Mouse (Mus musculus): ENCODE measurements at regions not wholly inside any gene's neighbourhood (a gene's known extent, or its start where the extent isn't known, plus 50 kb on each side); places are given as distances from the start of the nearest gene placed in this dataset.
"Not testable (repeated sequence)": the region's sequence is repeated elsewhere in the genome, so short reads cannot be mapped to it uniquely, and the experiment has no call there.

DNA sequence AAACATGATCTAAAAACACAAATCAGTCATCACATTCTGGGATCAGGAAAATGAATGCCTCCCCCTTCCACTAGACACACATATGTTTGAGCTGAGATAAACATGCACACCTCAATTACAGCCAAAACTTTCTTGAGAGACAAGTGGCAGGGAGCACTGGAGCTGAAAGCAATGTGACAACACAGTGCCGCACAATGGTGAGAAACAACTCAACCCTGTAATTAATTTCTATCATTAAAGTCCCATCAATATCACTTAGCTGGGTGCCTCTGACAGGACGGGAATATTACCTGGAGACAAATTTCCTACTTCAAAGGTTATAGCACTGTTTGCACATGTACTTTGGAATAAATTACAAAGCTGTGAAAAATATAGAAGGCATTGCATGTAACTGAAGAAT lies 381.2 kb upstream of the Amd2 start:
- in situ Hi-C loops (cut with MboI; ENCODE audit: low sequenced_read_pairs in 2 of 2, unreplicated experiment in 2 of 2) = no loop called here
- Histone ChIP-seq H3K36me3 (ENCODE audit: control insufficient read depth, insufficient read depth, low read length, poor library complexity, severe bottlenecking) (no peaks in the 10 kb centered on the region), H3K4me3 (ENCODE audit: insufficient read depth in 1 of 2, low read depth in 1 of 2, low read length in 2 of 2, poor library complexity in 1 of 2, severe bottlenecking in 1 of 2) (no peak overlapping the region), H3K27ac (ENCODE audit: insufficient read depth, low read depth, low read length, poor library complexity, severe bottlenecking) (no peak overlapping the region), H3K9ac (ENCODE audit: insufficient read depth, low read depth, low read length, poor library complexity, severe bottlenecking) (no peak overlapping the region), H3K4me1 (ENCODE audit: control insufficient read depth in 2 of 2, insufficient read depth in 2 of 2, low read length in 2 of 2, poor library complexity in 1 of 2) (no peaks in the 10 kb centered on the region), H3K9me3 (ENCODE audit: control insufficient read depth, insufficient read depth, low read depth, low read length) (no peaks in the 10 kb centered on the region)
- TF ChIP-seq CHD2 (IDR thresholded peaks at IDR 0.05; ENCODE audit: low read depth, low read length) = no peak
- TF ChIP-seq HCFC1 (IDR thresholded peaks at IDR 0.05; ENCODE audit: borderline replicate concordance, insufficient read depth, low read length) = no peak
- TF ChIP-seq ZNF384 (IDR thresholded peaks at IDR 0.05; ENCODE audit: low read depth, low read length) = no peak
- no peak for DNase-seq (ENCODE audit: low read depth, low spot score)

DNA sequence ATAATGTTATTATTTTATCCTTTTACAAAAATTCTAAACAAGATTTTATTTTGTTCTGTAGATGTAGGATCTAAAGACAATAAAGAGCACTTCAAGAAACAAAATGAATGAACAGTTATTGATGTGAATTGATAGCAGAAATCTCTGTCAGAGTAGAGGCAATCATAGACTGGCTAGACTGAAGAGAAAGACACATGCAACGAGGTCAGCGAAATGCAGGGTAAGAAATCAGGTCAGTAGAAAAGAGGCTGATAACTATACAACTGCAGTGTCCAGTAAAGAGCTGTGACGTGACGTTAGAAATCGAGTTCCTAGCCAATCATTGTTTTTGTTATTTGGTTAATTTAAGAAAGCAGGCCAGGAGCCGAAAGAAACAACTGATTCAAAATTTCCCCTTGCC lies 343.0 kb upstream of the Amd2 start:
- Histone ChIP-seq H3K4me3 (ENCODE audit: insufficient read depth in 1 of 2, low read depth in 1 of 2, low read length in 2 of 2, poor library complexity in 1 of 2, severe bottlenecking in 1 of 2) (no peak overlapping the region), H3K9me3 (ENCODE audit: control insufficient read depth, insufficient read depth, low read depth, low read length) (no peaks in the 10 kb centered on the region), H3K36me3 (ENCODE audit: control insufficient read depth, insufficient read depth, low read length, poor library complexity, severe bottlenecking) (no peaks in the 10 kb centered on the region), H3K27ac (ENCODE audit: insufficient read depth, low read depth, low read length, poor library complexity, severe bottlenecking) (no peak overlapping the region), H3K9ac (ENCODE audit: insufficient read depth, low read depth, low read length, poor library complexity, severe bottlenecking) (no peak overlapping the region), H3K4me1 (ENCODE audit: control insufficient read depth in 2 of 2, insufficient read depth in 2 of 2, low read length in 2 of 2, poor library complexity in 1 of 2) (no peaks in the 10 kb centered on the region)
- TF ChIP-seq HCFC1 (IDR thresholded peaks at IDR 0.05; ENCODE audit: borderline replicate concordance, insufficient read depth, low read length) (no peak), ZC3H11A (IDR thresholded peaks at IDR 0.05; ENCODE audit: borderline replicate concordance, low read depth, low read length) (no peak), CHD2 (IDR thresholded peaks at IDR 0.05; ENCODE audit: low read depth, low read length) (no peak), MAFK (IDR thresholded peaks at IDR 0.05; ENCODE audit: insufficient read depth, low read depth, low read length) (no peak), ZNF384 (IDR thresholded peaks at IDR 0.05; ENCODE audit: low read depth, low read length) (no peak)
- no peak for DNase-seq (ENCODE audit: low read depth, low spot score)
- in situ Hi-C loops (cut with MboI; ENCODE audit: low sequenced_read_pairs in 2 of 2, unreplicated experiment in 2 of 2) = no loop called here

DNA sequence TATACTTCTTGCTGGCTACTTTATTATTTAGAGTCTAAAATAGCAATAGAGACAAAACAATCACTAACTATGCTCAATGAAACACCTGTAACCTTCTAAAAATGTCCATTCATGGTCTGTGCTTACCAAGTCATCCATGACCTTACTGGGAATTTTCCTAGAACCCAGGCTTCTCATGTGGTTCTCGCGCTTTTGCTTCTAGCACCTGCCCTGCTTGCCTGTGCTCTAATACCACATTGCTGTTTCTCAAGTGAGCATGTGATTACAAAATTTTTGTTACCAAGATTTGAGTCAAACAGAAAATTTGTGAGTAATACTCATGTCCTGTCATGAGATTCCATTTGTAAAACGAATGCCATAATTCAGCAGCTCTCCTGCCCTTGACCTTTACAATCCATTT lies 324.8 kb upstream of the Amd2 start:
- Histone ChIP-seq H3K36me3 (ENCODE audit: control insufficient read depth, insufficient read depth, low read length, poor library complexity, severe bottlenecking) (no peaks in the 10 kb centered on the region), H3K27ac (ENCODE audit: insufficient read depth, low read depth, low read length, poor library complexity, severe bottlenecking) (no peak overlapping the region), H3K4me1 (ENCODE audit: control insufficient read depth in 2 of 2, insufficient read depth in 2 of 2, low read length in 2 of 2, poor library complexity in 1 of 2) (no peaks in the 10 kb centered on the region), H3K4me3 (ENCODE audit: insufficient read depth in 1 of 2, low read depth in 1 of 2, low read length in 2 of 2, poor library complexity in 1 of 2, severe bottlenecking in 1 of 2) (no peak overlapping the region), H3K9me3 (ENCODE audit: control insufficient read depth, insufficient read depth, low read depth, low read length) (no peaks in the 10 kb centered on the region), H3K9ac (ENCODE audit: insufficient read depth, low read depth, low read length, poor library complexity, severe bottlenecking) (no peak overlapping the region)
- DNase-seq (ENCODE audit: low read depth, low spot score) = no peak
- TF ChIP-seq ZNF384 (IDR thresholded peaks at IDR 0.05; ENCODE audit: low read depth, low read length) (no peak), ZC3H11A (IDR thresholded peaks at IDR 0.05; ENCODE audit: borderline replicate concordance, low read depth, low read length) (no peak), MAFK (IDR thresholded peaks at IDR 0.05; ENCODE audit: insufficient read depth, low read depth, low read length) (no peak), CHD2 (IDR thresholded peaks at IDR 0.05; ENCODE audit: low read depth, low read length) (no peak), HCFC1 (IDR thresholded peaks at IDR 0.05; ENCODE audit: borderline replicate concordance, insufficient read depth, low read length) (no peak)
- in situ Hi-C loops (cut with MboI; ENCODE audit: low sequenced_read_pairs in 2 of 2, unreplicated experiment in 2 of 2) = no loop called here

DNA sequence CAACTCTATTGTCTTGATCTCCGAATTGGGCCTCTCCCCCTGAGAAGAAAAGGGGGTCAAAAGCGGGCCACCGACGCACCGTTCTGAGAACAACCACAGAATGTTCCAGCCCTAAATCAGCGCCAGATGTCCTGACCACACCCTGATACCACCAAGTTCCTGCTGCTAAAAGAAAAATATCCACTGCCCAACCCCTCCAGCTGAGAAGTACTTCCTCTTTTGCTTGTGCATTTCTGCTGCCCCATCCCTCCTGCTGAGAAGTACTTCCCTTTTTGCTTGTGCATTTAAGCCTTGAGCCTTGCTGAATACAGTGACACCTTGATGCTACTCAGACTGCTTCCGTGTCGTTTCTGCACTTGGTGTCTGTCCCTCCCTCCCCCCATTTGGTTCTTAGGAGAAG lies 287.2 kb upstream of the Amd2 start:
- DNase-seq (ENCODE audit: low read depth, low spot score); H3K9me3 ChIP-seq (ENCODE audit: control insufficient read depth, insufficient read depth, low read depth, low read length); H3K36me3 ChIP-seq (ENCODE audit: control insufficient read depth, insufficient read depth, low read length, poor library complexity, severe bottlenecking); H3K4me1 ChIP-seq (ENCODE audit: control insufficient read depth in 2 of 2, insufficient read depth in 2 of 2, low read length in 2 of 2, poor library complexity in 1 of 2); in situ Hi-C loops (cut with MboI; ENCODE audit: low sequenced_read_pairs in 2 of 2, unreplicated experiment in 2 of 2); H3K4me3 ChIP-seq (ENCODE audit: insufficient read depth in 1 of 2, low read depth in 1 of 2, low read length in 2 of 2, poor library complexity in 1 of 2, severe bottlenecking in 1 of 2); H3K27ac ChIP-seq (ENCODE audit: insufficient read depth, low read depth, low read length, poor library complexity, severe bottlenecking); H3K9ac ChIP-seq (ENCODE audit: insufficient read depth, low read depth, low read length, poor library complexity, severe bottlenecking): not testable (repeated sequence)

DNA sequence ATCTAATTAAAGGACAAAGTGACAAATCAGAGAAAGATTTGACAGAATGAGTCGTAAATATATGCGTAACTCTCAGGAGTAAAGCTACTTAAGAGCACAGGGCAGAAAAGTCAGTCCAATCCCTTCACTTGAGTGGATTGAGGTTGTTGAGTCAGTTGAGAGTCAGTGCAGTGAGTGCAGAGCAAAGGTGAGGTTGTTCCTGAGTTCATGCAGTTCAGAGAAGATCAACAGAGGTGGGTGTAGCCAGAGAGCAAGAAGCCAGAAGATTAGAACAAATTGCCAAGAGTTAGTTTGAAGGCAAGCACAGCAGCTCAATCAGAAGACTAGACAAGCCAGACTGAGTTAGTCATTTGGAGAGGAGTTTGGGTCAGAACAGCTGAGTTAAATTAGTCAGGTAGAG lies 237.4 kb upstream of the Amd2 start:
- H3K4me1 ChIP-seq (ENCODE audit: control insufficient read depth in 2 of 2, insufficient read depth in 2 of 2, low read length in 2 of 2, poor library complexity in 1 of 2) = no peaks in the 10 kb centered on the region
- no peak overlapping the region for H3K4me3 ChIP-seq (ENCODE audit: insufficient read depth in 1 of 2, low read depth in 1 of 2, low read length in 2 of 2, poor library complexity in 1 of 2, severe bottlenecking in 1 of 2)
- TF ChIP-seq ZC3H11A (IDR thresholded peaks at IDR 0.05; ENCODE audit: borderline replicate concordance, low read depth, low read length) (no peak), CHD2 (IDR thresholded peaks at IDR 0.05; ENCODE audit: low read depth, low read length) (no peak), MAFK (IDR thresholded peaks at IDR 0.05; ENCODE audit: insufficient read depth, low read depth, low read length) (no peak), HCFC1 (IDR thresholded peaks at IDR 0.05; ENCODE audit: borderline replicate concordance, insufficient read depth, low read length) (no peak), ZNF384 (IDR thresholded peaks at IDR 0.05; ENCODE audit: low read depth, low read length) (no peak)
- no peak for DNase-seq (ENCODE audit: low read depth, low spot score)
- in situ Hi-C loops (cut with MboI; ENCODE audit: low sequenced_read_pairs in 2 of 2, unreplicated experiment in 2 of 2) = no loop called here
- no peak overlapping the region for H3K9ac ChIP-seq (ENCODE audit: insufficient read depth, low read depth, low read length, poor library complexity, severe bottlenecking)
- H3K9me3 ChIP-seq (ENCODE audit: control insufficient read depth, insufficient read depth, low read depth, low read length) = no peaks in the 10 kb centered on the region
- H3K27ac ChIP-seq (ENCODE audit: insufficient read depth, low read depth, low read length, poor library complexity, severe bottlenecking) = no peak overlapping the region
- no peaks in the 10 kb centered on the region for H3K36me3 ChIP-seq (ENCODE audit: control insufficient read depth, insufficient read depth, low read length, poor library complexity, severe bottlenecking)

Data from ES-E14 (cell line).